13 mouse cellular contexts compared by ENCODE assay signal in the genomic region with DNA sequence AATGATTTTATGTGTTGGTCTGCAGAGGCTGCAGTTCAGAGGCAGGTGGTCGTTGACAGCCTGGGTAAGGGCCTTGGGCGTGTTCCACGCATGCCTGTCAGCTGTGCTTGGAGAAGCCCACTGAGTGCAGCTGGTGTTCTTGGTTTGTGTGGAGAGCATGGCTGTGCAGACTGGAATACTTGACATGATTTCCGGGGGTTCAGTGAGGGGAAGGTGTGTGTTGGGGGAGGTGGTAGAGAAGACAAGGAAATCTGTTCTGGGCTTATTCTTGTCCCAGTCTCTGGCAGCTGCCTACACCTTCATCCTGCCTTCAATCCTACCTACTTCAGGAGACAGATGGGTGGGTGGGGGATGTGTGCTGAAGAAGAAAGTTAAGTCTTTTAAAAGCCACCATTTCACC. TPM values are rescaled to one million over a fixed set of nuclear protein-coding genes. Genes with fewer than 3 reads are reported as not detected.
DNase-seq lines count a peak whose midpoint lies in the region; ATAC-seq and TF ChIP-seq lines count a peak whose summit lies in the region.
"Had no signal": no experiment of that assay in that cellular context is flagged by ENCODE, and none has a peak within 500 bp of the region (broad histone marks: within the 10 kb centered on the region; RNA-seq: fewer than 3 reads in every experiment).

No protein-coding gene starts in this region.

- WGBS in hindbrain, embryonic 12.5 days = 67% methylated on average over 4 of the region's 4 CpGs
- WGBS in hindbrain, embryonic 11.5 days = 75% methylated on average over 4 of the region's 4 CpGs
- 38% methylated on average over 4 of the region's 4 CpGs for WGBS in forebrain, embryonic 15.5 days
- WGBS in thymus, adult 2 months = 41% methylated on average over 4 of the region's 4 CpGs

- H3K9me3 ChIP-seq in hindbrain, embryonic 12.5 days (replicated peaks) = no peaks in the 10 kb centered on the region
- no peaks in the 10 kb centered on the region for H3K9me3 ChIP-seq in hindbrain, embryonic 11.5 days (ENCODE audit: control insufficient read depth, low read length)
- no peaks in the 10 kb centered on the region for H3K9me3 ChIP-seq in ES-Bruce4 (replicated peaks; ENCODE audit: control insufficient read depth, insufficient read depth, low read length, poor library complexity, severe bottlenecking)
- H3K9me3 ChIP-seq in forebrain, embryonic 15.5 days = no peaks in the 10 kb centered on the region
- H3K9me3 ChIP-seq: embryonic facial prominence, embryonic 12.5 days; liver, embryonic 15.5 days had no signal

- no peak for TF ChIP-seq EP300 in ES-Bruce4 (IDR thresholded peaks at IDR 0.05; ENCODE audit: insufficient read depth, low read depth, low read length)

- H3K27me3 ChIP-seq in hindbrain, embryonic 12.5 days = no peaks in the 10 kb centered on the region
- H3K27me3 ChIP-seq in hindbrain, embryonic 11.5 days (ENCODE audit: control insufficient read depth, insufficient read depth, low read length) = no peaks in the 10 kb centered on the region
- H3K27me3 ChIP-seq in ES-Bruce4 (ENCODE audit: control insufficient read depth, insufficient read depth, low read length, poor library complexity, severe bottlenecking) = no peaks in the 10 kb centered on the region
- no peaks in the 10 kb centered on the region for H3K27me3 ChIP-seq in forebrain, embryonic 15.5 days
- no peaks in the 10 kb centered on the region for H3K27me3 ChIP-seq in thymus, adult 2 months (ENCODE audit: control insufficient read depth, insufficient read depth, low read length)
- H3K27me3 ChIP-seq: embryonic facial prominence, embryonic 12.5 days; liver, embryonic 15.5 days had no signal

- H3K36me3 ChIP-seq in hindbrain, embryonic 12.5 days = no peaks in the 10 kb centered on the region
- H3K36me3 ChIP-seq in hindbrain, embryonic 11.5 days (ENCODE audit: control insufficient read depth, insufficient read depth, low read length) = no peaks in the 10 kb centered on the region
- no peaks in the 10 kb centered on the region for H3K36me3 ChIP-seq in ES-Bruce4 (ENCODE audit: control insufficient read depth, insufficient read depth, low read length, poor library complexity, severe bottlenecking)
- no peaks in the 10 kb centered on the region for H3K36me3 ChIP-seq in forebrain, embryonic 15.5 days
- H3K36me3 ChIP-seq in thymus, adult 2 months (ENCODE audit: control insufficient read depth, insufficient read depth, low read length) = no peaks in the 10 kb centered on the region
- H3K36me3 ChIP-seq: embryonic facial prominence, embryonic 12.5 days; liver, embryonic 15.5 days had no signal

- ATAC-seq in hindbrain, embryonic 12.5 days (ENCODE audit: low FRiP score) = no peak
- ATAC-seq in hindbrain, embryonic 11.5 days (ENCODE audit: low FRiP score) = no peak
- ATAC-seq in forebrain, embryonic 15.5 days (replicated peaks) = peak; percentile 76
- ATAC-seq: intestine, postnatal 0 days had no signal

- TF ChIP-seq CTCF in ES-Bruce4 (IDR thresholded peaks at IDR 0.05; ENCODE audit: low read depth, low read length) = no peak
- TF ChIP-seq CTCF in thymus, adult 2 months (IDR thresholded peaks at IDR 0.05; ENCODE audit: borderline replicate concordance, control insufficient read depth, extremely low read depth, insufficient read depth, low read length, poor library complexity) = no peak

- no peak for DNase-seq in hindbrain, embryonic 11.5 days (ENCODE audit: low spot score)
- peak; percentile 54 to 63 for DNase-seq in left cerebral cortex, postnatal 10 days (ENCODE audit: extremely low spot score in 1 of 2, low spot score in 2 of 2)
- no peak for DNase-seq in thymus, adult 2 months
- DNase-seq in retina, embryonic 14.5 days (ENCODE audit: low spot score) = no peak
- DNase-seq in spleen, postnatal 14 days (ENCODE audit: low spot score in 2 of 2) = no peak
- DNase-seq: heart, adult 11 months had no signal

- intact Hi-C loops in left cerebral cortex, postnatal 10 days (cut with DNase I) = no loop called here

- H3K4me3 ChIP-seq in hindbrain, embryonic 12.5 days = no peak overlapping the region
- no peak overlapping the region for H3K4me3 ChIP-seq in hindbrain, embryonic 11.5 days (ENCODE audit: low read depth, low read length)
- no peak overlapping the region for H3K4me3 ChIP-seq in ES-Bruce4 (ENCODE audit: low read depth, low read length)
- no peak overlapping the region for H3K4me3 ChIP-seq in forebrain, embryonic 15.5 days
- no peak overlapping the region for H3K4me3 ChIP-seq in thymus, adult 2 months (ENCODE audit: control insufficient read depth, insufficient read depth, low read length)
- H3K4me3 ChIP-seq: embryonic facial prominence, embryonic 12.5 days; liver, embryonic 15.5 days had no signal

- 0 out of 2 replicates have a peak overlapping the region, but pooled peaks have one; percentile 19 for H3K27ac ChIP-seq in hindbrain, embryonic 12.5 days
- H3K27ac ChIP-seq in hindbrain, embryonic 11.5 days (ENCODE audit: low read depth, low read length) = no peak overlapping the region; the same call in 1 of the 2 replicates
- peak overlapping the region; percentile 18 for H3K27ac ChIP-seq in ES-Bruce4 (ENCODE audit: insufficient read depth, low read length)
- peak overlapping the region; percentile 85 for H3K27ac ChIP-seq in forebrain, embryonic 15.5 days (replicated peaks)
- no peak overlapping the region for H3K27ac ChIP-seq in thymus, adult 2 months (ENCODE audit: control insufficient read depth, insufficient read depth, low read length)
- H3K27ac ChIP-seq: liver, embryonic 15.5 days had no signal

- no peak overlapping the region for H3K4me2 ChIP-seq in hindbrain, embryonic 12.5 days (replicated peaks)
- H3K4me2 ChIP-seq in hindbrain, embryonic 11.5 days (replicated peaks; ENCODE audit: low read depth, low read length) = no peak overlapping the region
- no peak overlapping the region for H3K4me2 ChIP-seq in forebrain, embryonic 15.5 days (replicated peaks)
- H3K4me2 ChIP-seq: embryonic facial prominence, embryonic 12.5 days; liver, embryonic 15.5 days had no signal

- no peak overlapping the region for H3K9ac ChIP-seq in hindbrain, embryonic 12.5 days
- no peak overlapping the region for H3K9ac ChIP-seq in hindbrain, embryonic 11.5 days (ENCODE audit: low read depth, low read length)
- H3K9ac ChIP-seq in ES-Bruce4 (ENCODE audit: low read depth, poor library complexity, severe bottlenecking) = no peak overlapping the region
- H3K9ac ChIP-seq in forebrain, embryonic 15.5 days (replicated peaks) = no peak overlapping the region
- H3K9ac ChIP-seq: embryonic facial prominence, embryonic 12.5 days; liver, embryonic 15.5 days had no signal

- TF ChIP-seq POLR2A in ES-Bruce4 (IDR thresholded peaks at IDR 0.05; ENCODE audit: insufficient read depth, low read length) = no peak
- TF ChIP-seq POLR2A in thymus, adult 2 months (IDR thresholded peaks at IDR 0.05; ENCODE audit: control insufficient read depth, extremely low read depth, insufficient read depth, low read length, poor library complexity) = no peak

- H3K4me1 ChIP-seq in hindbrain, embryonic 12.5 days = peaks cover 50% of the 10 kb centered on the region
- peaks cover 7% of the 10 kb centered on the region; the same call in 1 of the 2 replicates for H3K4me1 ChIP-seq in hindbrain, embryonic 11.5 days (replicated peaks; ENCODE audit: control insufficient read depth, insufficient read depth, low read length)
- H3K4me1 ChIP-seq in ES-Bruce4 (ENCODE audit: control insufficient read depth, insufficient read depth, low read length) = peaks cover 7% of the 10 kb centered on the region
- H3K4me1 ChIP-seq in forebrain, embryonic 15.5 days = peaks cover 66% of the 10 kb centered on the region
- H3K4me1 ChIP-seq in thymus, adult 2 months (replicated peaks; ENCODE audit: control insufficient read depth, insufficient read depth, low read length) = peaks cover 24% of the 10 kb centered on the region

RNA-seq across cellular contexts. Expression of gene Akt2, which starts 10.3 kb away (rescaled TPM):
- polyA plus RNA-seq in hindbrain, embryonic 12.5 days (2016; fragmentation: Nextera tagmentation; extraction: Ambion mirVana) = 85.0 and 90.5 TPM in 2 replicates
- polyA plus RNA-seq in hindbrain, embryonic 11.5 days (2014; fragmentation: Nextera tagmentation; extraction: Ambion mirVana) = 67.5 and 71.7 TPM in 2 replicates
- 38.7 and 39.8 TPM in 2 replicates for polyA plus RNA-seq in ES-Bruce4 (2011; ENCODE audit: insufficient read depth, insufficient read length, low read depth, missing spikeins)
- 94.2 and 97.1 TPM in 2 replicates for polyA plus RNA-seq in forebrain, embryonic 15.5 days (2015; fragmentation: Nextera tagmentation; extraction: Ambion mirVana)
- 100 to 1,000 TPM in 1 of 2 experiments, 10 to 100 TPM in 1; 92.2 to 103 TPM for total RNA-seq in left cerebral cortex, postnatal 10 days (2021)
- polyA plus RNA-seq in thymus, adult 2 months (2012; rRNA removed) = 133 and 139 TPM in 2 replicates

RNA-seq across cellular contexts. Expression of gene 2310022A10Rik, which starts 48.6 kb away (rescaled TPM):
- polyA plus RNA-seq in hindbrain, embryonic 12.5 days (2016; fragmentation: Nextera tagmentation; extraction: Ambion mirVana) = 35.0 and 35.4 TPM in 2 replicates
- 22.4 and 24.5 TPM in 2 replicates for polyA plus RNA-seq in hindbrain, embryonic 11.5 days (2014; fragmentation: Nextera tagmentation; extraction: Ambion mirVana)
- 36.1 and 36.7 TPM in 2 replicates for polyA plus RNA-seq in ES-Bruce4 (2011; ENCODE audit: insufficient read depth, insufficient read length, low read depth, missing spikeins)
- 36.9 and 38.9 TPM in 2 replicates for polyA plus RNA-seq in forebrain, embryonic 15.5 days (2015; fragmentation: Nextera tagmentation; extraction: Ambion mirVana)
- 10 to 100 TPM; 23.1 to 26.2 TPM for total RNA-seq in left cerebral cortex, postnatal 10 days (2021)
- polyA plus RNA-seq in thymus, adult 2 months (2012; rRNA removed) = 58.0 and 58.1 TPM in 2 replicates

RNA-seq across cellular contexts. Expression of gene Pld3, which starts 48.6 kb away (rescaled TPM):
- 93.9 and 104 TPM in 2 replicates for polyA plus RNA-seq in hindbrain, embryonic 12.5 days (2016; fragmentation: Nextera tagmentation; extraction: Ambion mirVana)
- 72.1 and 72.9 TPM in 2 replicates for polyA plus RNA-seq in hindbrain, embryonic 11.5 days (2014; fragmentation: Nextera tagmentation; extraction: Ambion mirVana)
- 50.8 and 72.8 TPM in 2 replicates for polyA plus RNA-seq in ES-Bruce4 (2011; ENCODE audit: insufficient read depth, insufficient read length, low read depth, missing spikeins)
- polyA plus RNA-seq in forebrain, embryonic 15.5 days (2015; fragmentation: Nextera tagmentation; extraction: Ambion mirVana) = 95.7 and 106 TPM in 2 replicates
- 100 to 1,000 TPM; 520 to 550 TPM for total RNA-seq in left cerebral cortex, postnatal 10 days (2021)
- polyA plus RNA-seq in thymus, adult 2 months (2012; rRNA removed) = 456 and 516 TPM in 2 replicates

RNA-seq across cellular contexts. Expression of gene Ttc9b, which starts 52.1 kb away (rescaled TPM):
- polyA plus RNA-seq in hindbrain, embryonic 12.5 days (2016; fragmentation: Nextera tagmentation; extraction: Ambion mirVana) = 19.7 and 20.4 TPM in 2 replicates
- 11.2 and 13.4 TPM in 2 replicates for polyA plus RNA-seq in hindbrain, embryonic 11.5 days (2014; fragmentation: Nextera tagmentation; extraction: Ambion mirVana)
- 0.65 TPM in 1 of 2 replicates, not detected in the other for polyA plus RNA-seq in ES-Bruce4 (2011; ENCODE audit: insufficient read depth, insufficient read length, low read depth, missing spikeins)
- polyA plus RNA-seq in forebrain, embryonic 15.5 days (2015; fragmentation: Nextera tagmentation; extraction: Ambion mirVana) = 64.1 and 66.2 TPM in 2 replicates
- 100 to 1,000 TPM; 139 to 145 TPM for total RNA-seq in left cerebral cortex, postnatal 10 days (2021)
- 0.05 TPM in 1 of 2 replicates, not detected in the other for polyA plus RNA-seq in thymus, adult 2 months (2012; rRNA removed)
- total RNA-seq: adrenal gland, adult 18-20 months had no signal

Comparison
In these comparisons a context has a peak if more than half of its experiments do, and no peak if none do; other contexts are left out.
1. H3K27ac ChIP-seq: peak in hindbrain, embryonic 12.5 days (single experiment), ES-Bruce4 (single experiment) and forebrain, embryonic 15.5 days (single experiment); none in hindbrain, embryonic 11.5 days (single experiment) and thymus, adult 2 months (single experiment).
2. DNase-seq: peak in left cerebral cortex, postnatal 10 days (2 of 2); none in hindbrain, embryonic 11.5 days (single experiment), thymus, adult 2 months (single experiment), retina, embryonic 14.5 days (single experiment) and spleen, postnatal 14 days (0 of 2).